Mouse (Mus musculus): ENCODE measurements around the gene Fam78b.

Fam78b gene

DNA sequence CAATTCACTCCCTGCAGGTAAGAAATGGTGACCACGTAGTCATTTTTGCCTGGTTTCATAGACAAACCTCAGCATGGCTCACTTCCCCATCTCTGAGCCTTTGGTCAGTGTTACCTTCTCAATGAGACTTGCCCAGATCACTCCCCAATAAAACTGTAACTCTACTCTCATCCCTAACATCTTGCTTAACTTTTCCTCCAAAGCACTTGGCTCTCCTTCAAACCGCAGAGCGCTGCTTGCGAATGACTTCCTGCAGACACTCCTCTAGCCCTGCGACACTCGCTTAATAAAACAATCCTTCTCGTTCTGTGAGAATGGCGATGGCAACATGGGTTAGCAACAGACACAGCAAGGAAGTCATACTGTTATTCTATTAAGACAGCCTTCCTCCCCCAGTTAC lies 100.8 kb downstream of the Fam78b start:
- DNase-seq, result no peak

DNA sequence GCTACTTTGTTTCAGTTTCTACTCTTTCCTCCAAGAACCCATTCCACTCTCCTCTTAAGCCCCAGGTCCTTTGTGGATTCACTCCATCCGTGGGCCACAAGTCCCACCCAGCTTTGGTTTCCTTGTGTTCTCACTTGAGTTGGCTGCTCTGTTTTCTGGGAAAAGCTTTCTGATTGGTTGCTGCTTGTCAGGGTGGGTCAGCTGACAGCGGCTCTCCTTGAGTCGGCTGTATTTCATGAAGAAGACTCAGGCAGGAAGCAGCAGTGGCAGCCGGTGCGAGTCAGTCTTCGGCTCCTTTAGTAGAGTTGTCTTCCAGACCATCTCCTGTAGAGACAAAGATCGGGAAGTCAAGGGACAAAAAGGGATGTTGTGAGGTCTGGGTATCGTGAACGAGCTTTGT lies 101.3 kb downstream of the Fam78b start:
- DNase-seq, result no peak

DNA sequence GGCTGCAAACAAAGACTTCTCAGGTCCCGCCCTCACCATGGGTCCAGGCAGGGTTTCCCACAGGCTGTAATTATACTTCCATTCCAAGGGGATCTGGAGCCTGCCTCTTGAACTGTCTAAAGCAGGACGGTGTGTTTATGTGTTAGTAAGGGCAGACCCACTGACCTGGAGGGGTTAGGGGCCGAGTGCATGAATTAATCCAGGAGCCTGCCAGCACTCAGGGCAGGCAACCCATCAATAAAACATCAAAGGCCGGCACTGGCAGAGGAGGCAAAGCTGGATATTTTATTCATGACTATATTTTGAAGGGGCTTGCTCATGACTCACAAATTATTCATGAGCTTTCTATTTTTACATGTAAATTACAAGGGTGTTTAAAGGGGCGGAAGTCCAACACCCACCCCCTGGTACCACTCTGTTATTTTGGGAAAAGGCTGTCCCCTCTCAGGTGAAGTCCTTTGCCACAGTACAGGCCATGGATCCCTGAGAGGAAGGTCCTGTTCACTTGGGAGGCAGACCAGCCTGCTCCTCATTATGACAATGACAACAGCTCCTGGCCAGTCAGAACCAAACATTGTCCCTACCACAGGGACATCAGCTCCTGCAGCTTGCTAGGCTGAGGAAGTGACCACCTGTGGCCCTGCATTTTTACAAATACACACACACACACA lies 103.9 kb downstream of the Fam78b start:
- DNase-seq, result no peak

DNA sequence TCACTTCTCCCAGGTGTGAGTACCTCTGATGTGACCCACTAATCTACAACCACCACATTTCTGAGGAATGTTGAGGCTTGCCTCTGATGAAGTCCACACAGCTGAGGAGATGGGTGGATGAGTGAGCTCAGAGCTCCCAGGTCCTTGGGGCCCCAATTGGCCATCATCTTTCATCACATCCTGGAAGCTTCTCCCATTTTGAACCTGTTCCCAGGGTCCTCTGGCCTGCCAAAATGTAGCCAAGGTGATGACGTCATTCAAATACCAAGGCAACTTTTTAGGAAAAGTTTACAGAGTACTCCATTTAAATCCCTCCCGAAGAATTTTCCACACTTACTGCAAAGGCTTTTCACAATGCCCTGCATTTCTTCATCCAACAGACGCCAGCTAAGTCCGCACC lies 104.7 kb downstream of the Fam78b start:
- DNase-seq, result no peak

DNA sequence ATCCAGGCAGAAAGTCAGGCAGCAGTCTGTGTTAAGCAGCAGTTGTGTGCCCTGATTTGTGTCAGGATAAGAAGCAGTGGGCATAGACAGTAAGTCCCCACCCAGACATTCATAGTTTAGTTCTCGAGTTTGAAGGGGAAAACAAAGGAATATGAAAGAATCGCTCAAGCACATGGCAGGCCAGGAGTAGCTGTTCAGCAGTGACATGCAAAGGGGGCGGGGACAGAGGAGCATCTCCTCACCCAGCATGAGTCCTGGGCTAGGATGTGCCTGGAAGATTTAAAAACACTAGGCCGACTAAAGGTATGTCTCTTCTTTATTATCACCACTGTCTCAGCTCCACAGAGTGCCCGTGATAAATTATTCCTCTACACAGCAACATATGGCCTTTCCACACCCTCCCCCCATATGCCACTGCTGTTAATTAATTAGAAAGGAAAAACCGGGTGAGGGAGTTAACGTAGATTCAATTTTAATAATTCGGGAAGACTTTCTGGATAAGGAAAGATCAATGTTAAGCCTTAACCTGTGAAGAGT lies 107.8 kb downstream of the Fam78b start:
- DNase-seq, result no peak

DNA sequence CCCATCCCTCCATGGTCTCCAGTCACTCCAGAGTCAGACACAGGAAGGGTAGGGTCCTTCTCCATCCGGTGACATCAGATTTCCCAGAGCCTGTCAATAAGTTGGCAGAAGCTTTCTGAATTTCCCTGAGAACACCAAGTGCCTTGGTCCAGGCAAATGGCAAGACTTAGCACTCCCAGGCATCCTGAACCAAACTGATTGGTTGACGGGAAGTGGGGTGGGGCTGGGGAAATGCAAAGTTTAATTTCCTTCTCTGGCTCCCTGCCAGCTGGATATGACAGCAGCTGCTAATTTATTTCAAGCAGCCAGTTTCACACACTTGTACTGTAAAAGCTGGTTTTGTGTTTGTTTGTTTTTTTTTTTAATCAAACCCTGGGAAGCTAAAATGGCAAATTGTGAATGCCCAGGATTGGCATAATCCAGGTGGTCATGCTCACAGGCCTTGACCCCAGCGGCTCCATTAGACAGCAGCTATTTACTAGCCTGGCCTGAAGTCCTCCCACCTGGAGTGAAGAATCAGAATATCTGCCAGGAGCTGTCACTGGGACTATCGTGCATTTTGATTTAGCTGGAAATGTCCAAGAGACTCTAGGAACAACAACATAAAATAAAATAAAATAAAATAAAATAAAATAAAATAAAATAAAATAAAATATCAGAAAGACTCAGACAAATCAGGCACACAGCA lies 113.3 kb downstream of the Fam78b start:
- DNase-seq, result peak; percentile 14

DNA sequence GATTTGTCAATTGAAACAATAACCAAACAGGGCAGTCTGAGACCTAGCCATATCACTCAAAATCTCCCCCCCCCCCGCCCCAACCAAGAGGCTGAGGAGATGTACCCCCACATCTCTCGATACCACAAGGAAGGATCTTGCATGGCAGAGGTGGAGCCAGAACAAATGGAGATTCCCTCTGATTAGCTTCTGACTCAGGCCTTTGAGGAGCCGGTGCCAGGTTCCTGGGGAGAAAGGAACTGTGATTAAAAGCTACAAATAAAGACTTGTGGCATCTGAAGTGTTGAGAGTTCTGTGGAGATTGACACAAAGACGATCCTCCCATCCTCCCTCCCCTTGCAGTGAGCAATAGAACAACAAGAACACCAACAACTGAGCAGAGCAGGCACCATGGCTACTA lies 113.9 kb downstream of the Fam78b start:
- no peak for DNase-seq

DNA sequence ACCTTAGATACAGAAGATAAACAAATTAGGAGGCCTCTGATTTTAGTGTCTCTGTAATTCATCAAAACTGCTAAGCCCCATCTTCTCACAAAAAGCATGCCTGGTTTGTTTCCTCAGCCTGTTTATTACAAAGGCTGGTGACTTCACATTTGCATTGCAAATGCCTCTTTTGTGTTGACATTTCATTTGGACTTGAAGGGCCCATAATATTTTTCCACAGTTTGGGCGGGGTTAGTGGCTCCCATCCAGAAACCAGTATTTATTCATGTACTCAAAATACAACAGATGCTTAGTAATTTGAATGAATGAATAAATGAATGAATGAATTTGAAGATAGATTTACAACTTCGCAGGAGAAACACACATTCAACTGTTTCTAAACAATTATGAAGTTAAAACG lies 115.5 kb downstream of the Fam78b start:
- no peak for DNase-seq

DNA sequence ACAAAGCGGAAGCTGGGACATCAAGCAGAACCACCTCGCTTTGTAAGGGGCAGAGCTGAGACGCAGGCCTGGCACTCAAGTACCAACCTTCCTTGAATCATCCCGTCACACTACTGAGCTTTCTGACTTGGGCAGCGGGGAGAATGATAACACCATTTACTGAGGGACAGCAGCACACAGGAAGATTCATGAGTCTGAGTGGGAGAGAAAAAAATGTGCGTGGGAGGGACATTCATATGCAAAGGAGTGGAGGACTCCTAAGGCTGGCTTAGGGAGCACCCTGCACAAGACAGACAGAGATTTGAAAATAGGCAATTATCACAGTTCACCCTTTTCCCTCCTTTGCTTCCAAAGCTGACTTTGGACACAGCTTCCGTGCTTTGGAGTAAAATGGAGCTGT lies 117.8 kb downstream of the Fam78b start:
- no peak for DNase-seq

DNA sequence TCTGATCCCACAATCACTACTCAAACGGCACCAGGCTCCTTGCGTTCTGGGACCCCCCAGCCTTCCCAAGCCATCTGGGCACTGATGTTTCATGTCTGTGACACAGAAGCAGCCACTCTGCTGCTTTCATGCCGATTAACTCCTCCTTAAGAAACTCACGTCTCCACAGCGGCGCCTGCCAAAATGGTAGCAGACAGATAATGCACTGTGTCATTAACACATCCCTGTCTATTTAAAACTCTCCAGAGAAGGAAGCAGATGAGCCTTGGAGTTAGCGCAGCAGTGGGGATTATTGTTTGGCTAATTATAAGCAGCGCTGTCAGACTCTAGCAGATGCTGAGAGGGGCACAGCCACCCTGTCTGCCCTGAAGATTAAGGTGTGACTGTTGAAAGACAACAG lies 118.2 kb downstream of the Fam78b start:
- DNase-seq, result no peak

DNA sequence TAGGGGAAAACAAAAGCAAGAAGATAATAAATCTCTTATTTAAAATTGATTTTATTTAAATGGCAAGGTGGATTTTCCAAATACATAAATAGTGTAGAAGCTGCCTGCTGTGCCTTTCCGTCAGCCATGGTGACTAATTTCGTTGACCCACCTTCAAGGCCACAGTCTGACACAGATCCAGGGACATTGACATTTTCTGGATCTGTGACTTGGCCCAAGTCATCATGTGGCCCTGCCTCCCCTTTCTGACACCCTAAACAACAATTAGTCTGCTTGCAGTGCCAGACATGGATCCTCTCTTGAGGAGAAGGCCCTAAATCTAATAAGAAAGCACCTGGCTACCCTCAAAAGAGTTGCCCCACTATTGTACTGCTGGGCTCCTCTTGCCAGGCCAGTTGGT lies 121.2 kb downstream of the Fam78b start:
- no peak for DNase-seq

DNA sequence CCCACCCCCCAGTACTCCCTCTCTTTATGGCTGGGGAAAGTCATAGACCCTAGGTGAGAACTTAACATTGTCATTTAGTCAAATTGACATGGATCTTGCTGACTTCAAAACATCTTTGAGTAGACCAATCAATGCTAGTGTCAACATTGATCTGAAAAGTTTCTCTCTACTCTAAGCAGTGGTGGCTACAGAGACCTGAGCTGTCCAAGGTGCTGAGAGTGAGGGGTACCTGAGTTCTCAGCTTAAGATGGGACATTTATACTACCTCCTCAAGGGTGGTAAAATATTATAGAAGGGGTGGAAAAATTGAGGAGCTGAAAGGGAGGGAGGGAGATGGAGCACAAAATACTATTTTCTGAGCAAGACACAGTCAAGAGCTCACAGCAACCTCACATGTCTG lies 122.3 kb downstream of the Fam78b start:
- no peak for DNase-seq

DNA sequence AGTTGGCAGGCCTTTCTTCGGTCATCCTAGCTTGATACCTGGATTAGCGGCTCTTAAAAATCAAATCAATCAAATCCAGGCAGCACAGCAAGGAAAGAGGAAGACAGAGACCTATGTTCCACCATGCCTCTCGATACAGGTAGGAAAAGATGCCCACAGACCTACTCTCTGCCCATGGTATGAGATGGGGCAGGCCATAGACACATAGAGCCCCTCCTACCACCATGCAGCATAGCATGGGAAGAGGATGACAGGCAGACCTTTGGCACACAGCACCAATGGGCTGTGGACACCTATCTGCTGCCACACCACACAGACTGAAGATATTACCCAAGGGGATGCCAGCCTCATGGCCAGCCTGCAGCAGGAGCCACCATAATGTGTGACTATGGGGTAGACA lies 124.7 kb downstream of the Fam78b start:
- no peak for DNase-seq

DNA sequence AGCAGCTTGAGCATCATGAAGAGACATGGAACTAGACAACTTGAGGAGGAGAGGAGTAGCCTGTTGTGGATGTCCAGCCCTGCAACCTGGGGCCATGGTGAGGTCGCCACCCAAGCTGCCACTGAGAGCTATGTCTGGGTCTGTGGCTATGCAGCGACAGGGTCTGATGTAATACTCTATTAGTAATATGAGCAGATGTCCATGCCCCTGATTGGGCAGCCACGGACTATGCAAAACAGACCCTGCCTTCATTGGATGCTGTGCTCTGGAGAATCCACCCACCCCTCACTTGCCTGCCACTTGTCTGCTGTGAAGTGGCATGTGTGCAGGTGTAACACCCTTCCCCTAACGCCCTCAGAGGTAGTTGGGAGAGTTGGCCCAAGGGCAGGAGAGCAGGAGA lies 125.1 kb downstream of the Fam78b start:
- DNase-seq, result no peak

DNA sequence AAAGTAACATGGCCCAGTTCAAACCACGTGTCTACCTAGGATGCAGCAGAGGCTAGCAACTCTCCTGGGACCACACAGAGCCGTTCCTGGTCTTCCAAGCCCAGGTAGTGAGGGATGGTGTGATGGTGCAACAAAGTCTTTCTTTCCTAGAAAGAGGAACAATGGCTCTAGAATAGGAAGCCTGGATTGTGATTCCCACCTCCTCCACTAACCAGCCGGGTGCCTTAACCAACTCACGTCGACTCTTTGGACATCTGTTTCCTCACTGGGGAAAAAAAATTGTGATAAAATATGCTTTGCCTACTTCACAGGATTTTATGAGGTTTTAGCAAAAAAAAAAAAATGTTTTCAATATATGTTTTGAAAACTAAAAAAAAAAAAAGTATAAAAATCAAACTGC lies 134.5 kb downstream of the Fam78b start:
- no peak for DNase-seq

All from lung, postnatal 14 days (tissue).